Mouse (Mus musculus) frontal cortex, adult 2 months (tissue): Measurements from ENCODE around the gene Slc17a7. TPM values are rescaled to one million over a fixed set of nuclear protein-coding genes. Genes with fewer than 3 reads are reported as not detected.

Experiments used
- DNase-seq, 2 experiments: peaks; one replicate each; pipeline ENCODE4 v3.0.0; 2022; ENCODE audit warnings: low spot score in 1 of 2; ENCODE audit errors: extremely low spot score in 1 of 2
- polyA plus RNA-seq: library from polyadenylated mRNA; depleted of rRNA; stranded (reverse); fragments of >200 nt; gene quantifications from 2 replicates; pipeline ENCODE4 v1.2.3, GENCODE M21; 2012

Gene Slc17a7
- polyA plus RNA-seq, 1 experiment: 911 TPM

- no peak for DNase-seq
Observed at GRCm38 (mm10) chr7:45195341-45196175, 31.8 kb downstream of the Slc17a7 start.

DNA sequence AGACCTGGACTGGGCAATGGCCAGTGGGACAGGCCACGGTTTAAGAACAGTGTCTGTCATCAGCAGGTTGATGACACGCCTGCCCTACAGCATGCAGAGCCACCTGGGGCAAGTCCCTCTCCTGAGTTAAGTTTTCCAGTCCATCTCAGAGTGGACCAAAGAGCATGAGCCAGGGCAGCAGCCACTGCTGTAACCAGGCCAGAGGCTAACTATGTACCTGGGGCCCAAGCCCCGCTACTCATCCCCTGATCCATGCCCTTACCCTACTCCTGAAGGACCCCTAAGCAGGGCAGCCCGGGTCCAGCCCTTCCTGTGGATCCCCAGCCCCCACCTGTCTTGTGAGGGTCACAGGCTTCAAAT lies 32.4 kb downstream of the Slc17a7 start:
- DNase-seq: no peak

DNA sequence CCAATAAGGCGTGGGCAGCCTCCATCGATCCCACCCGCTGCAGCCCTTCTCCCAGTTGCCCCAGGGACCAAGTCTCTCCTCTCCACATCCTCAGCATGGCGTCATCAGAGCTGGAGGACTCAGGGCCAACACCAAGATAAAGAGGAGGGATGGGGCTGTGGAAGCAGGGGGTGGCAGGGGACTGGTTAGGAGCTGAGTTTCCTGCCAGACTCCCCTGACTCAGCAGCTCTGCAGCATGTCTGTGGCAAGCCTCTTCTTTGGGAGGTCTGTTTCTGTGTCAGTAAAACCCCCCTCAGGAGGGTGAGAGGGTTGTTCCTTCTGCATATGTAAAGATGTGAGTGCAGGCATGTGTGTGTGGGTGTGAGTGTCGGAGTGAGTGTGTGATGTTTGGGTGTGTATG lies 33.2 kb downstream of the Slc17a7 start:
- no peak for DNase-seq

DNA sequence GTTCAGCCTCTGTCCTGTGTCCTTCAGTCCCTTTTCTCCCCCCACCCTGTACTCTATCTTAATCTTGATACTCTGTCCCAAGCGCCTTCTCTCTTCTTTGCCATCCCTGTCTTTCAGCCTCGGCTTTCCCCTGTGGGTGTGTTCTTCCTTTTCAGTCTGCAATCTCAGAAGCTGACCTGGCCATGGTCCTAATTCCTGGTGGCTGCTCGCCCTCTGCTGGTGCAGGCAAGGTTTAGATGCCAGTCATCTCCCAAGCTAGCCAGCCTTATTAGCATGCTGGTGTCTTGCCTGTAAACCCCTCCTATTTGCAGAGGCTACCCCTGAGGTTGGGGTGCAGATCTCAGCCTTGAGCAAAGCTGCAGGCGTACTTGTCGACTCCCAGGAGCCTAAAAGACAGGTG lies 34.7 kb downstream of the Slc17a7 start:
- DNase-seq: peak in 1 of 2 experiments; percentile 81

DNA sequence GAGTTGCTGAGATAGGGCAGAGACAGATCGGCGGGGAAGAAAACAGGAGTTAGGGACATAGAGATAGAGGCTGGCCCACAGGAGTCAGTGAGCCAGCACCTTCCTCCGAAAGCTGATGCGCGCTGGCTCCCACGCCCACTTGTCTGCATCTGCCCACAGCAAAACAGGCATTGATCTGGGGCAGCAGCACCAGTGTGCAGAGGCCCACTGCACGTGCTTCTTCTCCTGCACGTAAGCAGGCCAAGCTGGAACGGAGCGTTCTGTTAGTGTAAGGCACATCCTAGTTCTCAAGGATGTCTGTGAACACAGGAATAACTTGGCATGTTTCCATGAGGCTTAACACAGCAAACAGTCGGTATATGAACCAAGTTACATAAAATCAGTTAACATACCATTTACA lies 35.2 kb downstream of the Slc17a7 start:
- peak; percentile 48 to 66 for DNase-seq

DNA sequence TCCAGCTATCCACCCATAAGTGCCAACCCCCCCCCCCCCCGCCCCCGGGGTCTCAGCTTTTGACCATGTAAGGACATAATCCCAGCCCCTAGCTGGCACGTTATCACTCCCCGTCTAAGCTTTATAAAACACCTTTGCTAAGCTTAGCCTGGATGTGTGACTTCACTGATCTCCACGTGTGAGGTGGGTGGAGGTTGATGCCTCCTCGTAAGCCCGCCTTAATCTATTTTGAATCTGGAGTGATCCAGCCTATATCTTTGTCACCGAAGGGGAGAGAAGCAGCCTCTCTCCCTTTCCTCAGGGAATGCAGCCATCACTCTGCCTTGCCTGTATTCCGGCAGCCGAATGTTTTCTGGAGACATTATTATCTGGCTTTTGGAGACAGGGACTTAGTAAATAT lies 38.9 kb downstream of the Slc17a7 start:
- DNase-seq: peak in 1 of 2 experiments; percentile 59

DNA sequence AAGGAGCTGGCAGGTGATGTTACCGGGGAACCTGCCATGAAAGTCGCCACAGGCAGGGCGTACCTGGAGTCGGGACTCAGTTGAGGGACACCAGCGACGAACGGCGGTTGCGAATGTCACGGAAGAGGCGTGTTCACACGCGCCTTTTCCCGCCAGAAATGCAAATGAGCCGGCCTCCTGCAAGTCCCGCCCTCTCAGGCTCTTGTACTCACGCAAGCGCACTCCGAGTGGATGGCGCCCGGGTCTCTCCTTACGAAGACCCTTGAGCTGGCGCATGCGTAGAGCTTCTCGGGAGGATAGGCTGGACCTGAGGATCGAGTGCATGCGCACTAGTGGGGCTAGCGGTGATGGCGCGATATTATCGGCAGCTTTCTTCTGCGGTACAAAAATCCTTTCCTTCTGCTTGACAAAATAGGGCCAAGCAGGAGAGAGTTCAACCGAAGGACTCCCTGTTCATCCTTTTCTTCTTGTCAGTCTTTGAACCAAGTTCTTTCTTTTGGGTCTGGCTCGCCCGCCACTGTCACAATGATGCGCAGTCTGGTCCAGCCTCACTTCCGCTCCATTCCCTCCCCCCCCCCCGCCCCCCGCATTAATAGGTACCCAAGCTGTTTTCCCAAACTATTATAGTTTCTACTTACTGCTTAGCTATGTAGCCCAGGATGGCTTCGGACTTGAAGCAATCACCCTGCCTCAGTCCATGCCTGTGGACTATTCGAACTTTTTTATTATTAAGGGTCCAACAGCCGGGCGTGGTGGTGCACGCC lies 40.8 kb downstream of the Slc17a7 start, which contains the start of gene Ccdc155:
Gene Ccdc155 (minus strand): TSS at position 513 of the 764 bp plus-strand sequence.
- peak; percentile 90 to 95 for DNase-seq

DNA sequence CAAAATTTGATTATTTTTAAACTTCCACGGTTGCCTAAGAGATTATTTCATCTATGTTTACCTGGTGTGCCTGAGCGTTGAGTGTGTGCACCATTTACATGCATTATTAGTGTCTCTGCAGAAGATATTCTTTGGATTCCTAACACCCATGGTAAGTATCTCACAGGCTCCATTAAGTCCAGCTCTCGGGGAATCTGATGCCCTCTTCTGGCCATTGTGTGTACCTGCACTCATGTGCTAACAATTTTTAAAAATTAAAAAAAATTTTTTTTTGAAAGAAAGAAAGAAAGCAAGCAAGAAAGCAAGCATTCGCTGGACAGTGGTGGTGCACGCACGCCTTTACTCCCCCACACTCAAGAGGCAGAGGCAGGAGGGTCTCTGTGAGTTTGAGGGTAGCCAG lies 44.5 kb downstream of the Slc17a7 start:
- DNase-seq: no peak

DNA sequence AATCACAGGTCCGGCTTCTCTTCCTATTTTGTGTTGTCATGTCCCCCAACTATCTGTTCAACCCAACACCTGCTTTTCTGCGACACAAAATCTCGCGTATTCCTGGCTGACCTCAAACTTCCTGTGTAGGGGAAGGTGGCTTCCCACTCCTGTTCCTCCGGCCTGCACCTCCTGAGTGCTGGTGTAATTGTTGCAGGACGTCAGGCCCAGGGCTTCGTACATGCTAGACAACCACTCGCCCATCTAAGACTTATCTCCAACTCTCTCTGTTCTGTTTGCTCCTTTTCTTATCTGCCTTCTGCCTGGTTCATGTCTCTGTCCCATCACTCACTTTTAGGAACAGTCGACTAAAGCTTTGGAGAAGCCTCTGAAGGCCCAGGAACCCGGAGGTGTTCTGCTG lies 47.3 kb downstream of the Slc17a7 start:
- DNase-seq: no peak

DNA sequence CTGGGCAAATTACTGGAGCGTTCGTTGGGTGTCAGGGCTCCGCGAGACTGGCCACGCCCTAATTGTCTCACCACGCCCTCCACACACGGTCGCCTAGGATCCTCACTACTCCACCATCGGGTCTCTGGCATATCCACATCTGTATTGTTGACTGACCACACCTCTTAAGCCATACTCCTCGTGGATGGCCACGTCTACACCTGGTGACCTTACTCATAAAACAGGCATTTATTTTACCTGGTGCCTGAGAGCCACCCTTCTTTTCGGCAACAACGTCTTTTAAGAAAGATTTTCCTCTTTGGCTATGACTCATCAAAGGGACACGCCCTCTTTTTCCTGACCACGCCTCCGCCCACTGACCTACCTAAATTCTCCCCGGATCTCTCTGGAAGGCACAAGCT lies 48.1 kb downstream of the Slc17a7 start, which contains the start of gene Dkkl1:
Gene Dkkl1 (minus strand): TSS at position 297 of the 401 bp plus-strand sequence.
- DNase-seq: no peak

GRCm38 (mm10) chr7:45212356-45212755 lies 48.6 kb downstream of the Slc17a7 start:
- DNase-seq: no peak

DNA sequence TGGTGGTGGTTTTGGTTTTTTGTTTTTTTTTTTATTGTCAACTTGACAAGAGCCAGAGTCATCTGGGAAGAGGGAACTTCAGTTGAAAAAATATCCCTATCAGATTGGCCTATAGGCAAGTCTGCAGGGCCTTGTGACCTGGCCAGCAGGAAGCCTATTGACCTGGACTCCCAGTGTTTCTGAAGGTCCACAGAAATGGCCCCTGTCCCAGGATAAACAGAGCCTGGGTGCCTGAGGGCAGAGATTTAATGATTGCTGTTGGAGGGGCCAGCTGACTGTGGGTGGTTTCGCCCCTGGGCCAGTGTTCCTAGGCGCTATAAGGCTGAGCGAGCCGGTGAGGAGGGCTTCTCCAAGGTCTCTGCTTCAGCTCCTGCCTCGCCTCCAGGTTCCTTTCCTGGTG lies 50.0 kb downstream of the Slc17a7 start:
- DNase-seq: no peak

DNA sequence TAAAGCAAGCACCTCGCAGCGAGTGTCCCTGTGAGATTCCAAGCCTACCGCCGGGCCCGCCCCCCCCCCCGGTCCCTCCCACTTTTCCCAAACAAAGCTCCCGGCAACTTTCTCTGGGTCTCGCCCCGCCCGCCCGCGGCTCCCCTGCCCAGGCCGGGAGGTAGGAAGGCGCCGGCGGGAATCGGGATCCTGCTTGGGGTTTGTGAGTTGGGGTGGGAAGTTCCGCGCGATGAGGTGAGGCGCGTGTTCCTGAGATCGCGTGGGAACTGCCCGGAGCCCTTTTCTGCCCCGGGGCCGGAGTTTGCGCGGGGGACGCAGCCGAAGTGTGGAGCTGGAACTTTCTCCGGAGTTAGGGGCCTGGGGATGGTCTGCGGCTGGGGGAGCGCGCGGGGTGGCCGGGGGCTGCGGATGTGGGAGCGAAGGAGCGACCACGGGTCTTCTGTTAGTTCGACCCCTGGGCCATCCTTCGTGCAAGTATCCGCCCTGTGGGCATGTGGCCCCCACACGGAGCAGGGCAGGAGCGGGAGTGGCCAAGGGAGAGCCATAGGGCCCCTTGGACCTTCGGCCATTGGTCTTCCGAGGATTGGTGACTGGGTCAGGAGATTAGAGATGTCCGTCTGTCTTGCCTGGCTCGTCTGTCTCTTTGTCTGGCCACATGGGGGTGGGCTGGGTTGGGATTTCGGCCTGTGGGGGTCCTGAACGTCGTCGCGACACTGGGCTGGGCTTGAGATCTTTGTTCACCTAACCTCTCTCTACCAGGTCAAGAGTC lies 52.1 kb downstream of the Slc17a7 start, which contains the start of gene Tead2:
Gene Tead2 (plus strand): TSS at position 81 of the 769 bp plus-strand sequence.
- DNase-seq: no peak

GRCm38 (mm10) chr7:45216442-45217183 lies 52.9 kb downstream of the Slc17a7 start:
- no peak for DNase-seq

DNA sequence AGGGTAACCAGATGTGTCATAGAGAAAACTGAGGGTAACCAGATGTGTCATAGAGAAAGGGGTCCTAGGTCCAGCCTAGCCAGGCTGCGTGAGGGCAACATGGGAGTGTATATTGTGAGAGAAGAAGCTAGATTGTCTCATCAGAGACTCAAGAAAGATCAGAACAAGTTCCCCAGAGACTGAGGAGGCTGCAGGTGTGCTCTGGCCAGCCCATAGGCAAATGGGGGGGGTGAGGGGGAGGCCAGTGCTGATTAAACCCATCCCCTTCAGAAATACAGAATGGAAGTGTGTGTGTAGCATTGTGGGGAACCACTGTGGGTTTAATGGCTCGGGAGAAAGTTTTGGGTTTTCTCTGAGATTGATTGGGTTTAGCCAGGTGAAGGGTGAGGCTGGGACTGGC lies 57.9 kb downstream of the Slc17a7 start:
- no peak for DNase-seq

DNA sequence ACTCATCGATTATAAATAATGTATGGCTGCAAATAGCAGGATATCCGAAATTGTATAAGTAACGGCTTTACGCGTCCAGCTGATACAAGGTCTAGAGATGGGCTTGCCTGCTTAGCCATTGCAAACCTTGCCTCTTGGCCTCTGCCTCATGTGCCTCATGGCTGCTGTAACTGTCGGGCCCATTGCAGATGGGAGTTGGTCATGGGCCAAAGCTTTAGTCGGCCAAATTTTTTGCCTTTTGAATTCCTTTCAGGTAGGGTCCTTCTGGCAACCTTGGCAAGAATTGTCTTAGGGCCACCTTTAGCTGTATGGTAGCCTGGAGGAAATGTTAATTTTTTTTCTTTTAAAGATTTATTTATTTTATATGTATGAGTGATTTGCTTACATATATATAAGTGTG lies 61.1 kb downstream of the Slc17a7 start:
- no peak for DNase-seq
